Mouse (Mus musculus) midbrain, embryonic 11.5 days (tissue): ENCODE results near the gene Rbp2. TPM values are rescaled to one million over a fixed set of nuclear protein-coding genes. Genes with fewer than 3 reads are reported as not detected.
A peak's percentile ranks its signal among the peaks of the same experiment; 100 is the strongest.

Source experiments
- ATAC-seq: fragments of 200-750 bp; cut with Nextera tagmentation; 2 replicates; pipeline ENCODE4 v1.8.0; 2017; ENCODE audit warnings: moderate TSS enrichment, moderate library complexity; ENCODE audit not compliant: low FRiP score
- DNase-seq: peaks from one replicate; pipeline ENCODE4 v3.0.0; 2015; ENCODE audit warnings: low spot score; ENCODE audit errors: missing footprints
- H3K27ac ChIP-seq: fragments of 300-500 bp; sonication (generic); 2 replicates; pipeline ENCODE4 v1.5.1; 2014; ENCODE audit warnings: low read depth, low read length
- H3K27me3 ChIP-seq: fragments of 300-500 bp; sonication (generic); 2 replicates; pipeline ENCODE4 v1.6.1; 2014; ENCODE audit warnings: mild to moderate bottlenecking, low read length, moderate library complexity, mixed read lengths; ENCODE audit not compliant: control insufficient read depth, insufficient read depth
- H3K36me3 ChIP-seq: fragments of 300-500 bp; sonication (generic); 2 replicates; pipeline ENCODE4 v1.6.1; 2014; ENCODE audit warnings: mild to moderate bottlenecking, low read length, moderate library complexity, mixed read lengths; ENCODE audit not compliant: control insufficient read depth, insufficient read depth
- H3K4me1 ChIP-seq: fragments of 300-500 bp; sonication (generic); 2 replicates; pipeline ENCODE4 v1.6.1; 2014; ENCODE audit warnings: low read length; ENCODE audit not compliant: control insufficient read depth, insufficient read depth
- H3K4me2 ChIP-seq: fragments of 300-500 bp; sonication (generic); 2 replicates; pipeline ENCODE4 v1.6.1; 2014; ENCODE audit warnings: mild to moderate bottlenecking, moderate library complexity
- H3K4me3 ChIP-seq: fragments of 300-500 bp; sonication (generic); 2 replicates; pipeline ENCODE4 v1.5.1; 2014; ENCODE audit warnings: low read depth, low read length
- H3K9ac ChIP-seq: fragments of 300-500 bp; sonication (generic); 2 replicates; pipeline ENCODE4 v1.6.1; 2014; ENCODE audit warnings: low read length
- H3K9me3 ChIP-seq: fragments of 300-500 bp; sonication (generic); 2 replicates; pipeline ENCODE4 v1.6.1; 2016; ENCODE audit warnings: low read length; ENCODE audit not compliant: control insufficient read depth
- WGBS: fragments of 180-500 bp; shearing (Covaris S2); extraction: QIAGEN DNeasy Blood & Tissue Kit; methylation state at CpG from one replicate; pipeline ENCODE4 v1.1.7; 2014; 5-methylcytosine and 5-hydroxymethylcytosine counted together
- polyA plus RNA-seq: library from polyadenylated mRNA; unstranded; fragments of >200 nt; fragmentation: Nextera tagmentation; extraction: Ambion mirVana; gene quantifications from 2 replicates; pipeline ENCODE4 v1.2.1, GENCODE M21; 2014

Rbp2 gene
- 0.48 and 0.69 TPM in 2 replicates for polyA plus RNA-seq

- no peak for ATAC-seq
- no peak for DNase-seq
- Histone ChIP-seq H3K27me3 (no peaks in the 10 kb centered on the region), H3K36me3 (no peaks in the 10 kb centered on the region), H3K9ac (no peak within 1 kb of the TSS), H3K4me3 (no peak within 1 kb of the TSS), H3K4me2 (no peak within 1 kb of the TSS), H3K9me3 (no peaks in the 10 kb centered on the region), H3K27ac (no peak within 1 kb of the TSS), H3K4me1 (no peaks in the 10 kb centered on the region)
- WGBS = 85% methylated on average over 3 of the region's 3 CpGs
Observed at GRCm38 (mm10) chr9:98485815-98486214, at the start of gene Rbp2. Gene Rbp2, plus strand, starts transcription at chr9:98486115.

- Histone ChIP-seq H3K36me3 (no peaks in the 10 kb centered on the region), H3K4me2 (no peak overlapping the region), H3K9ac (no peak overlapping the region), H3K4me1 (peaks cover 4% of the 10 kb centered on the region; the same call in 1 of the 2 replicates), H3K27ac (no peak overlapping the region), H3K9me3 (no peaks in the 10 kb centered on the region), H3K27me3 (no peaks in the 10 kb centered on the region), H3K4me3 (no peak overlapping the region)
- ATAC-seq = no peak
- WGBS = 83% methylated on average over 4 of the region's 4 CpGs
- peak; percentile 72 for DNase-seq
Observed at GRCm38 (mm10) chr9:98437819-98438218, 48.1 kb upstream of the Rbp2 start.

- Histone ChIP-seq H3K4me1 (no peaks in the 10 kb centered on the region), H3K27me3 (no peaks in the 10 kb centered on the region), H3K4me2 (no peak overlapping the region), H3K4me3 (no peak overlapping the region), H3K27ac (no peak overlapping the region), H3K9me3 (no peaks in the 10 kb centered on the region), H3K9ac (no peak overlapping the region), H3K36me3 (no peaks in the 10 kb centered on the region)
- WGBS = 57% methylated on average over 3 of the region's 3 CpGs
- DNase-seq (peak; percentile 68), ATAC-seq (no peak)
Observed at GRCm38 (mm10) chr9:98439091-98439490, 46.8 kb upstream of the Rbp2 start.

GRCm38 (mm10) chr9:98442638-98443037, 43.3 kb upstream of the Rbp2 start:
- no peaks in the 10 kb centered on the region for H3K36me3 ChIP-seq
- ATAC-seq (no peak), DNase-seq (peak; percentile 83)
- no peak overlapping the region for H3K4me2 ChIP-seq
- no peak overlapping the region for H3K27ac ChIP-seq
- H3K9ac ChIP-seq = no peak overlapping the region
- no peak overlapping the region for H3K4me3 ChIP-seq
- H3K9me3 ChIP-seq = no peaks in the 10 kb centered on the region
- 45% methylated on average over 5 of the region's 5 CpGs for WGBS
- no peaks in the 10 kb centered on the region for H3K4me1 ChIP-seq
- no peaks in the 10 kb centered on the region for H3K27me3 ChIP-seq

GRCm38 (mm10) chr9:98445359-98446149, 40.4 kb upstream of the Rbp2 start:
- no peak overlapping the region for H3K9ac ChIP-seq
- H3K4me3 ChIP-seq = no peak overlapping the region
- no peak overlapping the region for H3K27ac ChIP-seq
- no peaks in the 10 kb centered on the region for H3K4me1 ChIP-seq
- ATAC-seq (no peak), DNase-seq (no peak)
- no peaks in the 10 kb centered on the region for H3K9me3 ChIP-seq
- 78% methylated on average over 9 of the region's 9 CpGs for WGBS
- no peaks in the 10 kb centered on the region for H3K27me3 ChIP-seq
- H3K36me3 ChIP-seq = no peaks in the 10 kb centered on the region
- H3K4me2 ChIP-seq = no peak overlapping the region

GRCm38 (mm10) chr9:98450976-98451375, 34.9 kb upstream of the Rbp2 start:
- 75% methylated on average over 1 of the region's 1 CpGs for WGBS
- no peak overlapping the region for H3K27ac ChIP-seq
- no peaks in the 10 kb centered on the region for H3K36me3 ChIP-seq
- no peak overlapping the region for H3K4me3 ChIP-seq
- DNase-seq (no peak), ATAC-seq (no peak)
- no peak overlapping the region for H3K4me2 ChIP-seq
- no peak overlapping the region for H3K9ac ChIP-seq
- no peaks in the 10 kb centered on the region for H3K9me3 ChIP-seq
- no peaks in the 10 kb centered on the region for H3K4me1 ChIP-seq
- H3K27me3 ChIP-seq = no peaks in the 10 kb centered on the region

GRCm38 (mm10) chr9:98466709-98467108, 19.2 kb upstream of the Rbp2 start:
- no peak for ATAC-seq
- H3K36me3 ChIP-seq = no peaks in the 10 kb centered on the region
- H3K9ac ChIP-seq = no peak overlapping the region
- H3K4me2 ChIP-seq = no peak overlapping the region
- no peaks in the 10 kb centered on the region for H3K4me1 ChIP-seq
- DNase-seq = no peak
- H3K27me3 ChIP-seq = no peaks in the 10 kb centered on the region
- no peaks in the 10 kb centered on the region for H3K9me3 ChIP-seq
- H3K4me3 ChIP-seq = no peak overlapping the region
- H3K27ac ChIP-seq = no peak overlapping the region
- WGBS = 74% methylated on average over 2 of the region's 2 CpGs

- ATAC-seq (no peak), DNase-seq (no peak)
- no peaks in the 10 kb centered on the region for H3K27me3 ChIP-seq
- H3K4me1 ChIP-seq = no peaks in the 10 kb centered on the region
- no peak overlapping the region for H3K4me2 ChIP-seq
- H3K36me3 ChIP-seq = no peaks in the 10 kb centered on the region
- 87% methylated on average over 2 of the region's 2 CpGs for WGBS
- no peaks in the 10 kb centered on the region for H3K9me3 ChIP-seq
- H3K9ac ChIP-seq = no peak overlapping the region
- no peak overlapping the region for H3K4me3 ChIP-seq
- H3K27ac ChIP-seq = no peak overlapping the region
Observed at GRCm38 (mm10) chr9:98480172-98480749, 5.7 kb upstream of the Rbp2 start.

- no peaks in the 10 kb centered on the region for H3K4me1 ChIP-seq
Observed at GRCm38 (mm10) chr9:98482256-98482655, 3.7 kb upstream of the Rbp2 start.

More at GRCm38 (mm10) chr9:98482256-98482655, 3.7 kb upstream of the Rbp2 start:
- H3K4me2 ChIP-seq = no peak overlapping the region
- no peak for ATAC-seq
- H3K4me3 ChIP-seq = no peak overlapping the region
- H3K36me3 ChIP-seq = no peaks in the 10 kb centered on the region
- H3K9me3 ChIP-seq = no peaks in the 10 kb centered on the region
- H3K27me3 ChIP-seq = no peaks in the 10 kb centered on the region
- DNase-seq = peak; percentile 77
- no peak overlapping the region for H3K9ac ChIP-seq
- H3K27ac ChIP-seq = no peak overlapping the region
- 69% methylated on average over 4 of the region's 4 CpGs for WGBS
